Mouse (Mus musculus): ENCODE measurements around the gene Pdss1.
A peak's percentile ranks its signal among the peaks of the same experiment; 100 is the strongest.

Pdss1 gene

GRCm38 (mm10) chr2:22962242-22962641, 66.9 kb downstream of the Pdss1 start:
- DNase-seq, result no peak

GRCm38 (mm10) chr2:22962970-22963369, 67.6 kb downstream of the Pdss1 start:
- DNase-seq, result no peak

DNA sequence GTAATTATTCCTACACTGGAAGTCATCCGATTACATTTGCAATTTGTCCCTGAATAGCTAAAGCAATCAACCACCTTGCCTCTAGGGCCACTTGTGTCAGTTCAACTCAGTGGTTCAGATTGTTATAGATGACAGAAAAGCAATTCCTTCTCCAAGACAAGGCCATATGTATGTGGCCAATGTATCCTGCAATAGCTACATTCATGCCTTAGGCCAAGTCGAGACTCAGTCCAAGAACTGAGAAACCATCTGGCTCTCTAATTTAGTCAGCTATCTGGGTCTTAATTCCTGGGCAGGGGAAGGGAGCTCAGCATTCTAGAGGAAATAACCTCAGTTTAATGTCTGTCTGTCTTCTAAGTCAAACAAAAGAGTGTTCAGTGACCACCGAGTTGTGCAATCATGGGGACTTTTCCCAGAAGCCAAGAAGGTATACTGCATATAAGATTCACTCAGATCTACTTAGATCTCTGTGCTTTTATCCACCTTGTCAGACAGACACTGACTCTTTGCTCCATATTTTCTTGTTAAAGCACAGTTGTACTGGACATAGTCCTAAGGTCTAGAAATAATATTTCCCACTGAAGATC, 82.2 kb downstream of the Pdss1 start:
- DNase-seq, result no peak

- DNase-seq, result peak; percentile 14 to 19
Observed at GRCm38 (mm10) chr2:22985973-22986657, 90.8 kb downstream of the Pdss1 start.

All from kidney, postnatal 4 days (tissue).